Mouse (Mus musculus) lung, postnatal 0 days (tissue): ENCODE measurements around the gene Gm20696. TPM values are rescaled to one million over a fixed set of nuclear protein-coding genes. Genes with fewer than 3 reads are reported as not detected.

Experiments used
- ATAC-seq: fragments of 200-750 bp; cut with Nextera tagmentation; 2 replicates; pipeline ENCODE4 v1.8.0; 2017; ENCODE audit warnings: moderate library complexity
- DNase-seq: peaks from one replicate; pipeline ENCODE4 v3.0.0-alpha.2; 2016; ENCODE audit warnings: low spot score
- H3K27ac ChIP-seq: fragments of 300-500 bp; sonication (generic); 2 replicates; pipeline ENCODE4 v1.5.1; 2014; ENCODE audit warnings: antibody characterized with exemption, mild to moderate bottlenecking, low read length, mixed read lengths
- H3K27me3 ChIP-seq: fragments of 300-500 bp; sonication (generic); replicated peaks from 2 replicates; pipeline ENCODE4 v1.6.1; 2014; ENCODE audit warnings: low read length, mixed read lengths; ENCODE audit not compliant: insufficient read depth
- H3K36me3 ChIP-seq: fragments of 300-500 bp; sonication (generic); 2 replicates; pipeline ENCODE4 v1.6.1; 2014; ENCODE audit warnings: low read length, mixed read lengths; ENCODE audit not compliant: insufficient read depth
- H3K4me1 ChIP-seq: fragments of 300-500 bp; sonication (generic); 2 replicates; pipeline ENCODE4 v1.6.1; 2014; ENCODE audit warnings: antibody characterized with exemption, low read depth, low read length, mixed read lengths; ENCODE audit not compliant: insufficient read depth
- H3K4me2 ChIP-seq: fragments of 300-500 bp; sonication (generic); replicated peaks from 2 replicates; pipeline ENCODE4 v1.6.1; 2014; ENCODE audit warnings: low read depth, mild to moderate bottlenecking, low read length, moderate library complexity, mixed read lengths
- H3K4me3 ChIP-seq: fragments of 300-500 bp; sonication (generic); 2 replicates; pipeline ENCODE4 v1.5.1; 2014; ENCODE audit warnings: low read depth, low read length
- H3K9ac ChIP-seq: fragments of 300-500 bp; sonication (generic); replicated peaks from 2 replicates; pipeline ENCODE4 v1.6.1; 2014; ENCODE audit warnings: low read depth, mild to moderate bottlenecking
- H3K9me3 ChIP-seq: fragments of 300-500 bp; sonication (generic); 2 replicates; pipeline ENCODE4 v1.6.1; 2016; ENCODE audit warnings: low read length, mixed read lengths
- CTCF ChIP-seq: IDR thresholded peaks from 2 replicates; pipeline ENCODE4 v1.5.1; 2016; ENCODE audit warnings: antibody characterized with exemption, mild to moderate bottlenecking
- EP300 ChIP-seq: IDR thresholded peaks from 2 replicates; pipeline ENCODE4 v1.6.1; 2016; ENCODE audit warnings: antibody characterized with exemption, mild to moderate bottlenecking, control low read depth
- WGBS: fragments of 180-500 bp; shearing (Covaris S2); extraction: QIAGEN DNeasy Blood & Tissue Kit; methylation state at CpG from one replicate; pipeline ENCODE4 v1.1.7; 2014; 5-methylcytosine and 5-hydroxymethylcytosine counted together
- polyA plus RNA-seq: library from polyadenylated mRNA; unstranded; fragments of >200 nt; fragmentation: Nextera tagmentation; extraction: Ambion mirVana; gene quantifications from 2 replicates; pipeline ENCODE4 v1.2.1, GENCODE M21; 2015

The Gm20696 gene
- polyA plus RNA-seq, 1 experiment from 2014 or later: 2.3 TPM

- TF ChIP-seq EP300: no peak
- no peak for TF ChIP-seq CTCF
Observed at GRCm38 (mm10) chr6:99602434-99602833, 64.2 kb downstream of the Gm20696 start.

GRCm38 (mm10) chr6:99600886-99601285 lies 65.7 kb downstream of the Gm20696 start:
- Histone ChIP-seq H3K36me3 (no peaks in the 10 kb centered on the region), H3K27me3 (no peaks in the 10 kb centered on the region), H3K4me2 (no peak overlapping the region), H3K9ac (no peak overlapping the region), H3K9me3 (no peaks in the 10 kb centered on the region), H3K4me3 (no peak overlapping the region), H3K27ac (no peak overlapping the region), H3K4me1 (peaks cover 4% of the 10 kb centered on the region; the same call in 1 of the 2 replicates)
- WGBS: 54% methylated on average over 8 of the region's 8 CpGs
- DNase-seq (no peak), ATAC-seq (no peak; the same call in 1 of the 2 replicates)
- no peak for TF ChIP-seq CTCF
- TF ChIP-seq EP300: no peak

More at GRCm38 (mm10) chr6:99602434-99602833, 64.2 kb downstream of the Gm20696 start:
- no peak overlapping the region for H3K9ac ChIP-seq
- 86% methylated on average over 7 of the region's 7 CpGs for WGBS
- no peak overlapping the region for H3K27ac ChIP-seq
- no peaks in the 10 kb centered on the region for H3K9me3 ChIP-seq
- no peaks in the 10 kb centered on the region for H3K27me3 ChIP-seq
- no peak overlapping the region for H3K4me2 ChIP-seq
- peaks cover 4% of the 10 kb centered on the region; the same call in 1 of the 2 replicates for H3K4me1 ChIP-seq
- no peaks in the 10 kb centered on the region for H3K36me3 ChIP-seq
- no peak overlapping the region for H3K4me3 ChIP-seq
- no peak for ATAC-seq
- DNase-seq: no peak

GRCm38 (mm10) chr6:99600168-99600793 lies 66.3 kb downstream of the Gm20696 start:
- ATAC-seq (peak; percentile 67), DNase-seq (peak; percentile 80)
- TF ChIP-seq EP300 (no peak), CTCF (peak; percentile 72)
- Histone ChIP-seq H3K27ac (no peak overlapping the region), H3K36me3 (no peaks in the 10 kb centered on the region), H3K4me3 (no peak overlapping the region), H3K4me2 (peak overlapping the region; percentile 27; the same call in 1 of the 2 replicates), H3K9me3 (no peaks in the 10 kb centered on the region), H3K4me1 (peaks cover 4% of the 10 kb centered on the region; the same call in 1 of the 2 replicates), H3K27me3 (no peaks in the 10 kb centered on the region), H3K9ac (no peak overlapping the region)
- 20% methylated on average over 10 of the region's 10 CpGs for whole genome bisulfite sequencing

GRCm38 (mm10) chr6:99599651-99600050 lies 66.9 kb downstream of the Gm20696 start:
- Histone ChIP-seq H3K9ac (0 out of 2 replicates have a peak overlapping the region, but pooled peaks have one; percentile 29), H3K4me3 (no peak overlapping the region), H3K27ac (no peak overlapping the region), H3K9me3 (no peaks in the 10 kb centered on the region), H3K27me3 (no peaks in the 10 kb centered on the region), H3K4me1 (peaks cover 4% of the 10 kb centered on the region; the same call in 1 of the 2 replicates), H3K36me3 (no peaks in the 10 kb centered on the region), H3K4me2 (0 out of 2 replicates have a peak overlapping the region, but pooled peaks have one; percentile 27)
- DNase-seq: no peak
- WGBS: 30% methylated on average over 8 of the region's 8 CpGs
- no peak for ATAC-seq
- TF ChIP-seq CTCF (no peak), EP300 (no peak)

- Histone ChIP-seq H3K36me3 (no peaks in the 10 kb centered on the region), H3K4me2 (no peak overlapping the region), H3K27me3 (no peaks in the 10 kb centered on the region), H3K4me1 (peaks cover 4% of the 10 kb centered on the region; the same call in 1 of the 2 replicates), H3K9me3 (no peaks in the 10 kb centered on the region), H3K27ac (no peak overlapping the region), H3K9ac (no peak overlapping the region), H3K4me3 (no peak overlapping the region)
- ATAC-seq (no peak), DNase-seq (no peak)
- WGBS: 67% methylated on average over 5 of the region's 5 CpGs
- TF ChIP-seq CTCF: no peak
- TF ChIP-seq EP300: no peak
Observed at GRCm38 (mm10) chr6:99599229-99599628, 67.4 kb downstream of the Gm20696 start.

- no peak for TF ChIP-seq EP300
- TF ChIP-seq CTCF: no peak
- Histone ChIP-seq H3K4me2 (no peak overlapping the region), H3K36me3 (no peaks in the 10 kb centered on the region), H3K4me3 (no peak overlapping the region), H3K4me1 (no peaks in the 10 kb centered on the region), H3K9ac (no peak overlapping the region), H3K27me3 (no peaks in the 10 kb centered on the region), H3K9me3 (no peaks in the 10 kb centered on the region), H3K27ac (no peak overlapping the region)
- ATAC-seq (no peak), DNase-seq (no peak)
- 58% methylated on average over 6 of the region's 6 CpGs for WGBS
Observed at GRCm38 (mm10) chr6:99577040-99577439, 89.6 kb downstream of the Gm20696 start.
